Mouse (Mus musculus) lung, postnatal 0 days (tissue): ENCODE measurements at regions not wholly inside any gene's neighbourhood (a gene's known extent, or its start where the extent isn't known, plus 50 kb on each side); places are given as distances from the start of the nearest gene placed in this dataset.

Source experiments
- CTCF ChIP-seq: IDR thresholded peaks from 2 replicates; pipeline ENCODE4 v1.5.1; 2016; ENCODE audit warnings: antibody characterized with exemption, mild to moderate bottlenecking
- EP300 ChIP-seq: IDR thresholded peaks from 2 replicates; pipeline ENCODE4 v1.6.1; 2016; ENCODE audit warnings: antibody characterized with exemption, mild to moderate bottlenecking, control low read depth

DNA sequence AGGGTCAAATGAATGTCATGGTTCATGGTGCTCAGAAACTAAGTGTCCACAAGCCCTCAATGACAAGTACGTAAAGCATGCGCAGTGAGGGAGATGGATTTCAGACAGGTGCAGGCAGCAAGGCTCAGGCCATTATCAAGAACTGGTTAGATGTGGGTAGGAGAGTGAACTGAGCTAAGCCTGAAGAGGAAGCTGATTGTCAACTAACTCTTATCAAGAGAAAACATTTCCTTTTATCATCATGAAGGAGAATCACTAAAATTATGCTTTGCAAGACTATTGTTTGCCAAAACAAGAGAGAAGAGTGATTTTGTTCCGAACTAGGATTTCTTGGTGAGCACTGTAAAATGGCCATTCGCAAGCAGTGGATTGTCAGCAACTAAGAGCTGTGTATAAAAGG lies 164.7 kb upstream of the Fam98a start:
- TF ChIP-seq CTCF (no peak), EP300 (no peak)
